Mouse (Mus musculus): Measurements from ENCODE around the gene Mkln1. TPM values are rescaled to one million over a fixed set of nuclear protein-coding genes. Genes with fewer than 3 reads are reported as not detected.

Mkln1 gene
- total RNA-seq, 2 experiments from 2014 or later, result 151 to 167 TPM

- no peak for DNase-seq (ENCODE audit: low spot score in 2 of 2)
Observed at GRCm38 (mm10) chr6:31502614-31503013, 104.1 kb downstream of the Mkln1 start.

GRCm38 (mm10) chr6:31513726-31514125, 115.2 kb downstream of the Mkln1 start:
- DNase-seq (ENCODE audit: low spot score in 2 of 2), result no peak

DNA sequence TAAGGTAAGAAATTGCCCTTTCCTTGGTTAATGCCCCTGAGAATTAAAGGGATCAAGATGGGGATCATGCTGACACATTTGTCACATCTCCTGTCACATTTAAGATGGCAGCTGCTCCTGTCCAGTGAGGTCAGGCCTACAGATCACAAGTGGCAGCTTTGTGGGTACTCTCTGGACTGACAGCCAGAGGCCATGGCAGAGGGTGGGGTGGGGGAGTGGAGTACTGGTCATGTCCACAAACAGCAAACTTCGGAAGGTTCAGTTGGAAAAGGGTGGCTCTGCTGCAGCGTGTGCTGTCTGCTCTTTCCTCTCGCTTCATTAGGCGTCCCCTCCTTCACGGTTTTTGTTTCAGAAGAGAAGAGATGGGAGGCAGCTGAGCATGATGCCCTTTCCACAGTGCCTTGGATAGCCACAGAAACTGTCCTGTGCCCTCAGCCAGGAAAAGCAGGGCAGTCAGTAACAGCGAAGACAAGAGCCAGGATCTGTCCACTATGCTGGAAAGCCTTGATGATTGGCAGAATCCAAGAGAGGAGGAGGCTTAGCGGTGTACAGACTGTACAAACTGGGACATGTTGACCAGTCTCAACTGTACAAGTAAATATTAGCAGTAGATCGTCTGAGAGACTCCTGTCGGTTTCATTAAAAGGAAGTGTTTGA, 119.3 kb downstream of the Mkln1 start:
- DNase-seq (ENCODE audit: low spot score in 2 of 2), result no peak

GRCm38 (mm10) chr6:31518338-31518698, 119.8 kb downstream of the Mkln1 start:
- DNase-seq (ENCODE audit: low spot score in 2 of 2), result no peak

DNA sequence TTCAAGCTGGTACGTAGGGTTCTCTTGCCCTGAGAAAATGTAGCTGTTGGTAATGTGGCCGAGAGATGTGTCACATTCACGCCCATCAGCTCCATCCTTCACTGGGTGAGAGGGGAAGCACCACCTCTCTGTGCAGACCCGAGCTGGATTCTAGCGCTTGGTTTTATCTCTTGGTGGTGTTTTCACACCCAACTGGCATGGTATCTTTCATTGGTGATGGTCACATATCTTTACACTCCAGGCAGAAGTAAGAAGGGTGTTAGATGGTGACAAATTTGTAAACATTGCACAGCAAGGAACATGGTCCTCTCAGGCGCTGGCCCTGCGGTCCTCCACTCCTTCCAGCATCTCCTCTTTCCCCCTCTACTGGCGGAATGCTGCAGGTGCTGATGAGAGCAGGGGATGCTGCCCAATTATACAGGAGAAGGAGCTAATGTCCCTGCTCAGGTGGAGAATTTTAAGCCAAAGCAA, 120.5 kb downstream of the Mkln1 start:
- DNase-seq (ENCODE audit: low spot score in 2 of 2), result no peak

DNA sequence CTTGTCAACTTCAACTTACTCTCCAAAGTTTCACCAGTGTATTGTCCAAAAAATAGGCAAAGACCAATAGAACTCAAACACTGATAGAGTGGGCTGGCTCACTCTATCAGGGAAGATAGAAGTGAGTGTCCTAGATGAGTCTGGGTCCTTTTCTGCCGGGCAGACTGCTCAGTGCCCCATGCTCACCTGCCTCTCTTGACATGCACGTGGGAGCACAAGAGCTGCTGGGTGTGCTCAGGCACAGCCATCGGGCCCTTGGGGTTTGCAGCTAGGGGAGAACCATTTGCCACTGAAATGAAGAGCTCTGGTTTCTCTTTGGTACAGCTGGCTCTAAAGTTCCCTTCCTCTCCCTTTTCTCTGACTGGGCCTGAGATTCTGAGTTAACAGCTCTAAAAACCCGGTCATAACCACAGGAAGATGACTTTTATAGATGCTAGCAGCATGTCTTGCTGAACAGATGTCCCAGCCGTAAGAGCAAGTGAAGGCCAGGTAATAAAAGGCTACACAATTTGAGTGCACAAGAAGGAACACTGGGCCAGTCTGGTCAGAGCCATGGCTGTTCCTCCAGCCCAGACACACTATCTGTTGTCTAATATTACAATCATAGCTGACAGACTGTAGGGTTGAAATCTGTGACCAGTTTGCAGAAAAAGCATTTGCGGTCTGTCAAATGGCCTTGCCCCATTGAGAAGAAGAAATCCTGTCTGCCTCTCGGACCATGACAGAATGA, 122.1 kb downstream of the Mkln1 start:
- no peak for DNase-seq (ENCODE audit: low spot score in 2 of 2)

GRCm38 (mm10) chr6:31521491-31522355, 123.2 kb downstream of the Mkln1 start:
- no peak for DNase-seq (ENCODE audit: low spot score in 2 of 2)

GRCm38 (mm10) chr6:31522478-31522877, 123.9 kb downstream of the Mkln1 start:
- no peak for DNase-seq (ENCODE audit: low spot score in 2 of 2)

DNA sequence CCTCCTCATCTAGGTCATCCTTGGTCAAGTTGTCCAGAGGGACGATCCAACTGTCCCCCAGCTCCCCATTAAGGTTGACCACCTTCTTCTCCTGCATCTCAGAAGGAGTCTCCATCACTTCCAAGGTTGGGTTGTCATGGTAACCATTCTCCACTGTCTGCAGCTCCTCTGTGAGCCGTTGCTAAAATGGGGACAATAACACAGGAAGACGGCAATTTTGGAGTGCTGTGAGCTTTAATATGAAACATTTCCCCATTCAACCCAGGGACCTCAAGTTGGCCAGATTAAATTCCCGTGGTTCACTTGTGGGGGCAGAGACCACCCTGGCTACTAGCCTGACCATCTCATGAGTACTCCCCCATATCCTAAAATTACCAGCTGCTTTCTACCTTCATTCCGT, 124.5 kb downstream of the Mkln1 start:
- DNase-seq (ENCODE audit: low spot score in 2 of 2), result peak in 1 of 2 experiments; percentile 49

DNA sequence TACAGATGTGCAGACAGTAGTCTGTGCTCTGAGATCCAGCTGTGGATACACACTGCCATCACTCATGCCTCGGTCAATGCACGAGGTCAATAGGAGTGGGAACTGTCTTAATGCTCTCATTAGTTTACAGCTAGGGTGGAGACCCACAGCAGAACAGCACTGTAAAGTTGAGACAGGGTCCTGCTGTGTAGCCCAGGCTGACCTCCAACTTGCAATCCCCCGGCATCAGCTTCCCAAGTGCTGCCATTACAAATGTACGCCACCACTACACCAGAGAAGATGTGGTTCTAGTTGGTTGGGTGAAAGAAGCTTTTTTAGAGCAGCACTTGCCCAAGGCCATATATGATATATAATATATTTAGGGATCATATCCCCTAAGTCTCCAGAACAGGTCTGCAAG, 125.1 kb downstream of the Mkln1 start:
- DNase-seq (ENCODE audit: low spot score in 2 of 2), result no peak

- DNase-seq (ENCODE audit: low spot score in 2 of 2), result no peak
Observed at GRCm38 (mm10) chr6:31524121-31524520, 125.6 kb downstream of the Mkln1 start.

DNA sequence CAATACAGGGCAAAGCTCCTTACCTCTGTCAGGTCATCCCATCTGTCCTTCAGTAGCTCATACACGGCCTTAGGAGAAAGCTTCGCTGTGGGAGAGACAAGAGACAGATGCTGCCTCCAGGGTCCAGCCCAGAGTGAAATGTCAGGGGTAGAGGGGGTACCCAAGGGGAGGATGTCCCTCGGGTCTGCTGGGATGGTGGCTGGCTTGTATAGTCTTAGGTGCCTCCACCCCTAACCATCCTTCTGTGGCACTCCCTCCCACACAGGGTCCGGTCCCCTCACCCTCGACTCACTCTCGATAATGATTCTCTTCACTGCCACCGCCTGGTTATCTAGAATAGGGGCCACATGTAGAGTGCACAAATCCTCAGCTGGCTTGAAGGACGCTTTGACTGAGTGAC, 126.1 kb downstream of the Mkln1 start:
- no peak for DNase-seq (ENCODE audit: low spot score in 2 of 2)

GRCm38 (mm10) chr6:31525231-31525900, 126.8 kb downstream of the Mkln1 start:
- peak; percentile 65 to 68 for DNase-seq (ENCODE audit: low spot score in 2 of 2)

- DNase-seq (ENCODE audit: low spot score in 2 of 2), result no peak
Observed at GRCm38 (mm10) chr6:31526929-31527328, 128.4 kb downstream of the Mkln1 start.

- peak; percentile 63 to 77 for DNase-seq (ENCODE audit: low spot score in 2 of 2)
Observed at GRCm38 (mm10) chr6:31527897-31528296, 129.4 kb downstream of the Mkln1 start.

- no peak for DNase-seq (ENCODE audit: low spot score in 2 of 2)
Observed at GRCm38 (mm10) chr6:31528339-31528738, 129.8 kb downstream of the Mkln1 start.

DNA sequence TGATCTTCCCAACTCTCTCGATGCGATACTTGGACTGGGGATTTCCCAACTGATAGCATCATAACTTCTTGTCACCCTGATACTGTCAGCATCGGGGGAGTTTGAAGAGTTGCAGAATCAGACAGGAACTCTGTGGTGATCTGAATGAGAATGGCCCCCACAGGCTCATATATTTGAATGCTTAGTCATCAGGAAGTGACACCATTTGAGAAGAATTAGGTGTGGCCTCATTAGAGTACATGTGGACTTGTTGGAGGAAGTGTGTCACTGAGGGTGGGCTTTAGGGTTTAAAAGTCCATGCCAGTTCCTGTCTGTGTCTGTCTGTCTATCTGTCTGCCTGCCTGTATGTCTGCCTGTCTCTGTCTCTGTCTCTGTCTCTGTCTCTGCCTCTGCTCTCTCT, 133.3 kb downstream of the Mkln1 start:
- no peak for DNase-seq (ENCODE audit: low spot score in 2 of 2)

DNA sequence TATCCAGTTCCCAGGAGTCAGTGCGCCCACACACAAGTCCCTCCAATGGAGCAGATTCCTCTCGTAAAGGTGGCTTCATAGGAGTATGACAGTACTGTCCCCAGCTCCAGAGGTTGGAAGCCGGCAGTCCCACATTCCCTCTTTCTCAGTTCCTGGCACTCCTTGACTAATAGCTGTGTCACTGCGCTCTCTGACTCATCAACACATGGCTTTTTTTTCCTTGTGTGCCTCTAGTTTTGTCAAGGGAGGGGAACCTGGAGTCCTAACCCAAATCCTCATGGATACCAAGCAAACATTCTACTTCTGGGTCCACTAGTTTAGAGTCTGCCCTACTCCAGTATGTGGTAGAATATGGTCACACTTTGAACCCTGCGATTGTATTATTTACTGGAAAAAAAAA, 136.2 kb downstream of the Mkln1 start:
- no peak for DNase-seq (ENCODE audit: low spot score in 2 of 2)

- no peak for DNase-seq (ENCODE audit: low spot score in 2 of 2)
Observed at GRCm38 (mm10) chr6:31537193-31537592, 138.7 kb downstream of the Mkln1 start.

DNA sequence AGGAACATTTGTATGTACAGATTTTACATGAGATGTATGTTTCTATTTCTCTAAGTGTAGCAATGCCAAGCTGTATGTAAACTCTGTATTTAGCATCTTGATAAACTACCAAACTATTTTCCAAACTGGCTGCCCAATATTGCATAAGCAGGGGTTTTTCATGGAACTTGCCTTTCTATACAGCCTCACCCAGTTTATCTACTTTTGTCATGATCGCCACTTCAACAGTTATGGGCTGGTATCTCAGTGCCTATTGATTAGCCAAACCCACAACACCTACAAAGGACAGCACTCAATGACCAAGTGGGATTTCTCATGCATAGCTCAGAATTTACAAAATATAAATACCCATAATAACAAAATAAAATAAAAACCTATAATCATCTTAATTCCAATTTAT, 139.6 kb downstream of the Mkln1 start:
- DNase-seq (ENCODE audit: low spot score in 2 of 2), result no peak

GRCm38 (mm10) chr6:31540018-31540417, 141.5 kb downstream of the Mkln1 start:
- no peak for DNase-seq (ENCODE audit: low spot score in 2 of 2)

Measured in left cerebral cortex, adult 18-20 months (tissue).